Mouse (Mus musculus): ENCODE measurements around the gene Resp18.
A peak's percentile ranks its signal among the peaks of the same experiment; 100 is the strongest.

Gene Resp18

DNA sequence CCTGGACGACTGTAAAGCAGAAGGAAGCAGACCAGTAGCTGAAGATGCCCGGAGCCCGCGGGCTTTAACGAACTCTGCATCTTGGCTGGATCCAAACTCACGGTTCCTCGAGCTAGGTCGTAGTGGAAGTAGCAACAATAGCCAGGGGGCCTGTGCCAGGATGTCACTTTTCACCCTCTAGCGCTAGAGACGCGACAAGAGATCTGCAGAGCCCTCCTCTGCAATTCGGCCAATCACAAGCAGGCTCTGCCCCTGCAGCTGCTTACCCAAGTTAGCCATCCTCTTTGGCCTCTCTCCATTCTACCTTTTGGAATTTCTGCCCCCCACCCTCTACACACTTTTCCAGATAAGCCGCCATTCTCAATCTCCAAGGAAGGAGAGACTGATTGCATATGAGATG, at the start of gene Resp18:
TSS of gene Resp18 (minus strand) at position 188 of the 400 bp plus-strand sequence.
- DNase-seq (ENCODE audit: low read depth, low spot score): no peak

DNA sequence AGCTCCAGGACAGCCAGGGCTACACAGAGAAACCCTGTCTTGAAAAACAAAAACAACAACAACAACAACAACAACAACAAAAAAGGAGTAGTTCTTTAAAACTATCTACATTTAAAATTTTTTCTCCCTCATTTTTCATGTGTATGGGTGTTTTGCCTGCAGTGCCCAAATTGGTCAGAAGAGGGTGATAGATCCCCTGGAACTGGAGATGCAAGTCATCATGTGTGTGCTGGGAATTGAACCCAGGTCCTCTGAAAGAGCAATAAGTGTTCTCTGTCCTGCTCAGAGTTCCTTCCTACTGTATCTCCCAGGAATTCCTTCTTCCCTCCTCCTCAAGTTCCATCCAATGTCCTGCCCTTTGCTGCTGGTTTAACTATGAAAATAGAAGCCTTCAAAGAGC, 49.2 kb upstream of the Resp18 start:
- DNase-seq (ENCODE audit: low read depth, low spot score): peak; percentile 23

DNA sequence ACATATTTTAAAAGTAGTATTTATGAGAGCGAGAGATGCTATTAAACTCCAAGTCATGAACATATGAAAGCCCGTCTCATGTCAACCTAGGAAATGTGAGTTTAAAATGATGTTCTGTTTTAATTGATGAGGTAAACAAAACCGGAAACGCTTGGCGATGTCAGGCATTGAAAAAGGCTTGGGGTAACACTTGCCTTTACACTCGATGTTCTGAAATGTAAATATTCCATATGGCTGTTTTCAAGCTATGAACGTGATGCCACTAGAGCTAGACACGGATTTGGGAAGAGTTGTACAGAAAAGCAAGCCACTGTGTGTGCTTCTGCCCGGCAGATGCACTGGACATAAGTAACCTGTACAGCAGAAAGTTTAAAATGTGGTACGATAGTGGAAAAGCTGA, 41.0 kb upstream of the Resp18 start:
- no peak for DNase-seq (ENCODE audit: low read depth, low spot score)

DNA sequence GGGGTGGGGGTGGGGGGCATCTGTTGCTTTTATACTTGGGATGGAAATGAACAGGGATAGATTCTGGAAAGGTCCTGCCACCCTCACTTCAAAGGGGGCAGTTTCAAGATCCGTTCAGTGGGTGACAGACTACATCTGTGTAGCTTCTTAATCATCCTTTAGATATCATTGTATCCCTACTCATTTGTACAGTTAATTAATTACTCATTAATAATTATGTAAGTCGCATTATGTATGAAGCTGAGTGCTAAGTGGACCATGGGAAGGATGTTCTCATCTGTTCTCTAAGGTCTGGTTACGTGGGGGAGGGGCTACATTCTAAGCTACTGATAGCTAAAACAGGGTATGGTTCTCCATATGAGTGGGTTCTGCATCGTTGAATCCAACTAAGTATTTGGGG, 40.5 kb upstream of the Resp18 start:
- no peak for DNase-seq (ENCODE audit: low read depth, low spot score)

DNA sequence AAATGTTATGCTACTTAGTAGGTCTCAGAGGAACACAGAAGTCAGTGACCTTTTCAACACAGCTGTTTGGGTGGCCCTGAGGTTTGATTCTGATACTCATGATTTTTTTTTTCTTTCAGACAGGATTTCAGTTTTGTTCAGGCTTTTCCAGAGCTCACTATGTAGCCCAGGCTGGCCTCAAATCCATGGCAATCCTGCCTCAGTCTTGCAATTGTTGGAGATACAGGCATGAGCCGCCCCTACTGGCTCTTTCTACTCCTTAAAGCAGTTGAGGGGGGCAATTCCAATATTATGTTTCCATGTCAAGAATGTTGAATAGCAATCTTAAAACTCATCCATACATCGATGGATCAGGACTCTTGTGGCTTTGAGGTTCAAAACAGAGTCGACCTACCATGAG, 40.1 kb upstream of the Resp18 start:
- DNase-seq (ENCODE audit: low read depth, low spot score): no peak

DNA sequence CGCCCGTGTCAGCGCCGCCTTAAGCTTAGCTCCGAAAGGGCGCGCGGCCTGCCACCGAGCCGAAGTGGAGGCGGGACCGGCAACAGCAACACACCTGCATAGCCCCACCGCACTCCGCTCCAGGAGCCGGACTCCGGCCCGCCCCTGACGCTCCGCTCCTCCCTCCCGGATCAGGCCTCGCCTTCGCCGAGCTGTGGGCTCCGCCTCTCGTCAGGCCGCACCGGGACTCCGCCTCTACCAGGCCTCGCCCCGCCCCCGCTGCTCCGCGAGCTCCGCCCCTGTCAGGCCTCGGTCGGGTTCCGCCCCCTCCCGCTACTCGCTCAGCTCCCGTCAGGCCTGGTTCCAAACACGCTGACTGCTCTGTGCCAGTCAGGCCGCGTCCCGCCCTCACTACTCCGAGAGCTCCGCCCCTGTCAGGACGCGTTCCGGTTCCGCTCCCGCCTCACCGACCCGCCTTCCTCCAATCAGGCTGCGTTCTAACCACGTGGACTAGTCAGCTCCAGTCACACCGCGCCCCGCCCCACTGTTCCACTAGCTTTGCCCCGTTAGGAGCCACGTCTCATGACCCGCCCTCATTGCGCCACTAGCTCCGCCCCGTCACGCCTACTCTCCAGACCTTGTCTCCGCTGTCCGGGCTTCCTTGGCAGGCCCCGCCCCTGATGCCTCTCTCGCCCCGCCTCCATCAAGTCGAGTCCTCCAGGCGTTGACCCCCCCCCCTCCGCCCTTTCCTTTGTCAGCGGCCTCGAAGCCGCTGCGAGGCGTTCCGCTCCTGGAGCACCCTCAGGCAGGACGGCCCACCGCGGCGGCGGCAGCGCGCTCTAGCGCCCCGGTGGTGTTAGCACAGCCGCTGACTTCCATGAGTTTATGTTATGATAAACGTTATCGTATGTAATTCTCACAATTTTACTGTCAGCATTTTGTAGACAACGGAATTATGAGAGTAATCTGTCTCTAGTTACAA, 39.3 kb upstream of the Resp18 start, which contains the start of gene Dnpep:
TSS of gene Dnpep (minus strand) at position 750 of the 961 bp plus-strand sequence.
- peak; percentile 100 for DNase-seq (ENCODE audit: low read depth, low spot score)

DNA sequence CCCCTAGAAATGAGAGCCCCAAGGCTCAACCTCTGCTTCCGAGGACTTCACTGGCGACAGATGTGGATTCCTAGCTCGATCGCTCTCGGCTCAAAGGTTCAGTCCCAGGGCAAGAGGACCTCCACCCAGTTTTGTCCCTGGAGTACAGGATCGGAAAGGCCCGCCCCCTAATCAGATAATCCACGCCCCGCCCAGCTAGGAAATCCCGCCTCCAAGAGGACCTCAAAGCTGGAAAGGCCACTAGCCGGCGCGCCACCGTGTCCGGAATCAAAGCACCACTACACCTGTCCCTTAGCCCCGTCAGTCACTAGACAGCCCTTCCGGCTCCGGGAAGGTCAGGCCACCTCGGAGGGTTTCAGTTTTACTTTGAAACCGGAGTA, 38.6 kb upstream of the Resp18 start:
- peak; percentile 95 for DNase-seq (ENCODE audit: low read depth, low spot score)

DNA sequence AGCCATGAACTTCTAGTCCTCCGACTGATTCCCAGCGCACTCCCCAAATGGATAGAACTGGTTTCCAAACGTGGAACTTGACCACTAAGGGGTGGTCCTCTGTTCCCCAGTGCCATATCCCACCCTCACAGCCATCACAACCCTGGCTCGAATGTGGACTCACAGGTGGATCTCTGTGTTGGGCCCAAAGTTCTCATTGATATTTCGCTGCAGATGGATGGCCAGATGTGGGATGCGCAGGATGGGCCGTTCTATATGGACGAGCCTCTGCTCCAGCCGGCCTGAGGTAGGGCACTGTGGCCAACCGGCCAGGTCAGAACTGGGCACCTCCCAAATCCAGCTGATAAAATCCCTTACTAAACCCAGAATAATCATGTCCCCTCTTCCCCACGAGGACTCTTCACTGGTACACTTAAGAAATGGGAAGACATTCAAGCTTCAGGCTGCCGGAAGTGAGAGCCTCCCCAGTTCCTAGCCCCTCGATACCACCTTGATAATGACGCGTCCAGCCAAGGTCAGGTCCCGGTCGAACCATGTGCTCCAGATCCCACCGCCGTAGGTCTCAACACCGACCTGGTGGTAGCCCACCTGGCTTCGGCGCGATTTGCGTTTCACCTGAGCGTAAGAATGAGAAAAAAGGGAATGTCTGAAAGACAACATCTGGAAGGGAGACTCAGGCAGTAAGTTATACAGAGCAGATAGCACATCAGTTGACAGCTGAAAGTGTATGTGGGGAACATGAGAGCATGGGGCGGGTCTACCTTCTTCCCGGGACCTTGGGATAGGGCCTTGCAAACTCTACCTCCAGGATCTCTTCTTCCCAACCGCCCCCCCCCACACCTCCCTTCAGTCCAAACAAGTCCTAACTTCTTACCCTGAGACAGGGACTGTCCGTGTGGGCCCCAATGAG, 37.5 kb upstream of the Resp18 start:
- no peak for DNase-seq (ENCODE audit: low read depth, low spot score)

DNA sequence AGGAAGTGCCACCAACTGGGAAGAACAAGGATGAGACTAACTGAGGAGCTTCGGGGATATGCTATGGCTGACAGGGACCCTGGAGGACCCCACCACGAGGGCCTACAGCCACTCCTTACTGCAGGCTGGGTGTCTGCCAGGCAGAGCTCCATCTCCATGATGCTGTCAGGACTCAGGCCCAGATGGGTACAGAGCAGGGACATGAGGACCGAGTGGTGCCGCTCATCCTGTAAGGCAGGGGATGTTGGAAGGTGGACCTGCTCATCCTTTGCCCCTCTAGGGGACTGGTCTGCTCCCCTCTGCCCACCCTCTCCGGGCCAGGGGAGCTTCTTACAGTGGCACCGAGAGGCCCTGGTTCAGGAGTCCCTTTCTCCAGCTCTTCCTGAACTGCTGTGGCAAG, 36.8 kb upstream of the Resp18 start:
- no peak for DNase-seq (ENCODE audit: low read depth, low spot score)

DNA sequence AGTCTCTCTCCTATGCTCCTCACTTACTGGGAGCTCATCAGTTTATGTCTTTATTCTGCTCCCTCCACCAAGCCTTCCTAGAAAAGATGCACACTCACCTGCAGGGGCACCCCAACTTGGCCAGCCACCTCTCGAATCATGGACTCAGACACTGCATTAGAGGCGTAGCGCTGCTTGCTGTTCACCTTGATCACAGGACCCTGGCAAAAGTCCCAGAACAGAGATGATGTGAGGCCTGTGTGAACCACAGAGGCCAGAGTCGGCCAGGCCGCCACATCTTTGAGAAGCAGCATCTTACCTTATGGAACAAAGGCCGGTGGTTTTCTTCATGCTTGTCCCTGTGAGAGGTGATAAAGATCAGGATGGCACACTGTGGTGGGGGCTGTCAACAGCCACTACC, 33.5 kb upstream of the Resp18 start:
- no peak for DNase-seq (ENCODE audit: low read depth, low spot score)

DNA sequence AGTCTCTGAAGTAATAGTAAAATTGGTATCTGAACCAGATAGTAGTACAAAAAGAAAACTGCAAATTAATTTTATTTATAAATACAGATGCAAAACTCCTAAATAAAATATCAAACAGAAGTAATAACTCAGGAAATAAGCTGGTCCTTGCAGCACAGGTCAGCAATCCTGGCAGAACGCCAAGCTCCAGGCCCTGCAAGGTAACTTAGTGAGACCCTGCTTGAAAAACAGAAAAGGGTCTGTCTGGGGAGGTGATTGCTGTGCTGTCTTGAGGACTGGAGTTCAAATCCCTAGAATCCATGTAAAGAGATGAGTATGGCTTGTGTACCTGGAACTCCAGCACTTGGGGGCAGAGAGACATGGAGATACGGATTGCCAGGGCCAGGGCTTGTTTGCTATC, 26.4 kb upstream of the Resp18 start:
- DNase-seq (ENCODE audit: low read depth, low spot score): no peak

DNA sequence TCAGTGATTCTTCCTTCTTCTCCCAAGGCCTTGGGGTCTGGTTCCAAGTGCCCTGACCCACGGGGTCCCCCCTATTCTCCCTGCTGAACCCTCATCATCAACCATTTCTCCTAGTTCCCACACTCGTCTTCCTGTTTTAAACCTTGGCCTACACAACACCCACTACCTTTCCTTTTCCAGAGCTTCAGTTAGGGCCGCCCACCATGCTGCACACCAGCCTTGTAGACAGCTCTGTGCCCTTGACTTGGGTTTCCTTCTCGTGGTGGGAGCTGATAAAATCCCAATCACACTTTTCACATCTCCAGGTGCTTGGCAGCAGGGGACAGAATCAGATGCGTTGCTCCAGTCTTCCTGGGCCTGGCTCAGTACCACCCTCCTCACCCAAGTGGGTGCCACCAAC, 16.1 kb upstream of the Resp18 start:
- no peak for DNase-seq (ENCODE audit: low read depth, low spot score)

DNA sequence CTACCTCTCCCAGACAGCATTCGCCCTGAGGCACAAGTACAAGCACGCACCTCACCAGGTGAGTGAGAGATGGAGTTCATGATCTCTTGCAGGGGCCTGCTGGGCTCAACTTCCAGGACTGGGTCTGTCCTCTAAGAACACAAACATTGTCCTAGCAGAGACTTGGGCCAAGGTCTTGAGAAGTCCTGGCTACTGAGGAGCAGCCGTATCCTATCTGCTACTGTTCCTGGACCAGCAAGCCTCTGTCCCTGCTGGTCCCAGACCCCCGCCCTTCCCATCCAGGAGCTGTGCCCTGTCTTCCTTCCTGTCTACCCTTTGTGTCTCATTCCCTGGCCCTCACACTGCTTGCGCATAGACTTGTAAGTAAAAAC, 15.1 kb upstream of the Resp18 start:
- DNase-seq (ENCODE audit: low read depth, low spot score): no peak

DNA sequence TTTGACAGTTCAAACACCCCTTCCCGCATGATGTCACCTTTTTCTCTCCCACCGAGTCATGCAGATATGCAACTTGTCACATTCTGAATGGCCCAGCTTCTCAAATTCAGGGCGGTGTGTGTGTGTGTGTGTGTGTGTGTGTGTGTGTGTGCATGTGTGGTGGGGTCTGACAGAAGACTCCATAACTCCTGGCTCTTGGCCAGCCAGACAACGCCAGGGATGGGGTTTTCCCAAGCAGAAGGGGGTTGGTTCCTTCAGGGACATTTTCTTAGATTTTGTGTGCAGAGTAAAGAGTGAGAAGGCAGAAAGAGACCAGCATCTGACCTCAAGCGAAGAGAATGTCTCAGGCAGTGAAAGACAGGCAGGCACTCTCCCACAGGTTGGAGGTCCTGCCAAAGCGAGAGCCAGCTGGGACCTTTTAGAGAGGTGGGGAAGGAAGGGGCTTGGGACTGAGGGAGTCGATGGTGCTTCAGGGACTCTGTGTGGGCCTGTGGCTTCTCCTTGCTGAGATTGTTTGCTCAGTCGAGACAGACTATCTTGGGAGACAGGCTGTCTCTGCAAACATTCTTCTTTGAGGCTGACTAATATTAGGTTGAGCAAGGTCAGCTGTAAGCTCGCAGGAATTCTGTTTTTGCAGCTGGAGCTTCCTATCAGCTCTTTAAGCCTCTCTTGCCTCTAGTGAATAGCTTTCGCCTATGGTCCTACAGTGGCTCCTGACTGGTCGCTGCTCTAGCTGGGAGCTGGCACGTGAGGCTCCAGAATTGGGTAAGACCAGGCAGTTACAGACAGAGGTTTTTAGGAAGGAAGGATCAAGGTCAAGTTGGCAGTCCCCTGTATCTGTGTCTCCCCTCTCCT, 14.5 kb upstream of the Resp18 start:
- DNase-seq (ENCODE audit: low read depth, low spot score): no peak

DNA sequence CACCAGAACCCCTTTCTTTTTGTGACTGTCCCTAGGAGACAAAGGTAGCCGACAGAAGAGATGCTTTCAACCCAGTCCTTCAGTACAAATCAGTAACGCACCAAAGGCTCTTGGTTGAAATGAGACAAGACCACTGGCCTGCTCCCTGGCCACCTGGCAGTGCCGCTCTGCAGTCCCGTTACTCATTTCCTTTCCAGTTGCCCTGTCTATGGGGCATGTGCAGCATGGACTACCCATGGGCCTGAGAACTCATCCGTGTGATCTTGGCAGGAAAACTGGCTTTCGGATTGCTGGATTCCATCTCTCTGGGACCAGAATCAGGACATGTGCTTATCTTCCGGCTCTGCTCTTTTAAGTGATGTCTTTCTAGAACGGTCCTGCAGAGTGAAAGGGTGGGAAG, 13.1 kb upstream of the Resp18 start:
- DNase-seq (ENCODE audit: low read depth, low spot score): no peak

DNA sequence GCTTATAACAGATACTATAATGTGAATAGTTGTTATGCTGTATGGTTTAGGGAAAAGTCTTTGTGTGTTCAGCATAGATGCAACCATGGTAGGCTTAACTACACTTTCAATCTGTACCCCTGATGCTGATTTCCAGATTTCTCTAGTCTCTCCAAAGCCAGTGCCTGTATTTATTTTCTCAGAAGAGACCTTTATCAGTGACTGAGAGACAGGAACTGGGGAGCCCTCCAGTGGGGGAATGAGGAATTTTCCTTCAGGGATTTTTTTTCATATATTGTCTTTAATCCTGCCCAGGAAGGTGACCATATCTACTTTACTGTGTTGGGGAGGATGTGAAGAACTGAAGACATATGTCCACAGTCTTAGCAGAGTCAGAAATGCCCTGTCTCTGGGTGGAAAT, 12.4 kb upstream of the Resp18 start:
- peak; percentile 24 for DNase-seq (ENCODE audit: low read depth, low spot score)

DNA sequence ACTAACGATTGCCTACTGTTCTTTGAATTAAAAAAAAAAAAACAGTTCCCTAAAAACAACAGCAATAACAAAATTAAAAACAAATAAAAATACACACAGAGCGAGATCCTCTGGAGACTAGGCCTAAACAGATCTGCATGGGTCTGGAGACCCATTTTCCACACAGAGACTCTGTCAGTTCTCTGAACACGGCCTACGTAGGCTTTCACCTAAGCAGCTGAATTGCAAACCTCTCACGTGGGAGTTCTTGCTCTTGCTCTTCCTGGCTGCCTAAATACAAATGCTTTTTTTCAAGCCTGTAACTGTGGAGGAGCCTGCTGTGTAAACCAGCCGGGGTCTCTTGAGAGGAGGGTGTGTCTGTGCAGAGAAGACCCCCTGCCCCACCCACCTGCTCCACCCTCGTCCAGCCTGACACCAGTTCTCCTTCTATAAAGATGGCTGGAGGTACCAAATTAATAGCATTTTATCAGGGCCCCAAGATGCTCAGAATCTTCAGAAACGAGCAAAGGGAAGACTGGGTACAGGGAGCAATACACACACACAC, 11.7 kb upstream of the Resp18 start:
- no peak for DNase-seq (ENCODE audit: low read depth, low spot score)

DNA sequence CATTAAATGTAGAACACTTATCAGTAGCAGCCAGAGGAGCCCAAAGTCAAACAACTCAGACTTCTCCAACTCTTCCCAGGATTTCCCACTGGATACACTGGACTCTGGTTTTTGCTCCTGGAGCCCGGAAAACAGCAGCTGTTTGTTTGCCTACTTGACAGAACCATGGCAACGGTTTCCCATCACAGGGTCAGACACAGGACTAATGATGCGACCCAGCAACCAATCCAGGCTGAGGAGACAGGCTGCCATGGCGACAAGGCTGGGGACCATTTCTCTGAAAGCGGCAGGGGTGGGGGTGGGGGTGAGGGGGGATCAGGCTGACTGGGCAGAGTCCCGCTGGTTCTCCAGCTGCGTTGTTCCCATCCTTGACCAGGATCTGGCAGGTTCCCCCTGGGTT, 11.2 kb upstream of the Resp18 start:
- no peak for DNase-seq (ENCODE audit: low read depth, low spot score)

DNA sequence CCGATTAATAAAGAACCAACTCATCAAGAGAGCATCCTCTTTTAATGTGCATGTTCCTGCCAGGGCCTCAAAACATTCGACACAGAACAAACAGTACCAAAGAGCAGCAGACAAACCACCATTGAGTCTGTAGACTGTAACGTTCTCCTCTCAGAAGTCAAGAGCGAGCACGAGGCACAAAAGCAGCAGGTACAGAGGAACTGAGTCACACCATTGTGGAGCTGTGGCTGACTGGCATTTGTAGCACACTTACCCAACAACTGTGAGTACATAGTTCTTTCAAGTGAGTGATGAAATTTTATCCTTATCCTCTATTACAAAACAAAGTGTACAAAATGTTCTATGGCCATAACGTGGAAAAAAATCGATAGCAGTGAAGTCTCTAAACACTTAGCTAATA, 6.7 kb upstream of the Resp18 start:
- DNase-seq (ENCODE audit: low read depth, low spot score): no peak

DNA sequence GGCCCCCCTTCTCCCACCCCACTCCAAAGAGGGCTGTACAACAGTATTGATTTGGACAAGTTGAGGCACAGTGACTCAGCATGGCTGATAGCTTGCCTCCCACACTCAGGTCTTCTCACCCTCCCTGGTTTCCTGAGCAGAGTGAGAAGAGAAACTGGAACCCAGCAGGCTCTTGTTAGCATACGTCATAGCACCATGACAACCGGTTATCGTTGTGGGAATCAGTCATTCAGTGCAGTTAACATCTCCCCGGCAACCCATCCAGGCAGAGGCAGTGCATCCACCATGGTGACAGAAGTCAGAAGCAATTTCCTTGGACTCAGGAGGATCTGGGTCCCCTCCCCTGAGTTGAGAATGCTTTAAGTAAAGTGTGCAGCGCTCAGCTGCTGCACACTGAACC, 4.8 kb upstream of the Resp18 start:
- no peak for DNase-seq (ENCODE audit: low read depth, low spot score)

All from ZHBTc4 (cell line).